Mouse (Mus musculus) neural tube, embryonic 12.5 days (tissue): ENCODE data around the gene Speer4e. TPM values are rescaled to one million over a fixed set of nuclear protein-coding genes. Genes with fewer than 3 reads are reported as not detected.
"Not testable (repeated sequence)": the region's sequence is repeated elsewhere in the genome, so short reads cannot be mapped to it uniquely, and the experiment has no call there.

Experiments
- ATAC-seq: fragments of 200-750 bp; cut with Nextera tagmentation; 2 replicates; pipeline ENCODE4 v1.8.0; 2017; ENCODE audit warnings: low read depth, mild to moderate bottlenecking, moderate TSS enrichment, moderate library complexity; ENCODE audit not compliant: low FRiP score
- H3K27ac ChIP-seq: fragments of 300-500 bp; sonication (generic); 2 replicates; pipeline ENCODE4 v1.5.1; 2016
- H3K27me3 ChIP-seq: fragments of 300-500 bp; sonication (generic); replicated peaks from 2 replicates; pipeline ENCODE4 v1.6.1; 2016; ENCODE audit warnings: mild to moderate bottlenecking
- H3K36me3 ChIP-seq: fragments of 300-500 bp; sonication (generic); 2 replicates; pipeline ENCODE4 v1.6.1; 2016; ENCODE audit warnings: mild to moderate bottlenecking
- H3K4me1 ChIP-seq: fragments of 300-500 bp; sonication (generic); 2 replicates; pipeline ENCODE4 v1.6.1; 2016
- H3K4me2 ChIP-seq: fragments of 300-500 bp; sonication (generic); replicated peaks from 2 replicates; pipeline ENCODE4 v1.6.1; 2016; ENCODE audit warnings: mild to moderate bottlenecking
- H3K4me3 ChIP-seq: fragments of 300-500 bp; sonication (generic); 2 replicates; pipeline ENCODE4 v1.5.1; 2016
- H3K9ac ChIP-seq: fragments of 300-500 bp; sonication (generic); 2 replicates; pipeline ENCODE4 v1.6.1; 2016; ENCODE audit warnings: mild to moderate bottlenecking
- H3K9me3 ChIP-seq: fragments of 300-500 bp; sonication (generic); 2 replicates; pipeline ENCODE4 v1.6.1; 2016; ENCODE audit warnings: mild to moderate bottlenecking
- WGBS: fragments of 180-500 bp; shearing (Covaris S2); methylation state at CpG from one replicate; pipeline ENCODE4 v1.1.7; 2016; 5-methylcytosine and 5-hydroxymethylcytosine counted together
- polyA plus RNA-seq: library from polyadenylated mRNA; unstranded; fragments of >200 nt; fragmentation: Nextera tagmentation; extraction: Ambion mirVana; gene quantifications from 2 replicates; pipeline ENCODE4 v1.2.1, GENCODE M21; 2016

Gene Speer4e
- polyA plus RNA-seq, 1 experiment from 2014 or later, result not detected

GRCm38 (mm10) chr5:14947482-14948198 is 9.4 kb upstream of the Speer4e start:
- not testable (repeated sequence) for H3K36me3 ChIP-seq, H3K4me2 ChIP-seq, H3K4me3 ChIP-seq, H3K27ac ChIP-seq, ATAC-seq, H3K27me3 ChIP-seq, H3K9ac ChIP-seq, H3K4me1 ChIP-seq
- H3K9me3 ChIP-seq, result peaks cover 14% of the 10 kb centered on the region
- 62% methylated on average over 4 of the region's 4 CpGs for WGBS

- not testable (repeated sequence) for H3K27me3 ChIP-seq, H3K4me3 ChIP-seq, H3K36me3 ChIP-seq, H3K4me1 ChIP-seq, H3K4me2 ChIP-seq, H3K9ac ChIP-seq, ATAC-seq, H3K27ac ChIP-seq
- peaks cover 10% of the 10 kb centered on the region for H3K9me3 ChIP-seq
- WGBS, result 71% methylated on average over 4 of the region's 4 CpGs
Observed at GRCm38 (mm10) chr5:14945524-14945923, 7.3 kb upstream of the Speer4e start.

DNA sequence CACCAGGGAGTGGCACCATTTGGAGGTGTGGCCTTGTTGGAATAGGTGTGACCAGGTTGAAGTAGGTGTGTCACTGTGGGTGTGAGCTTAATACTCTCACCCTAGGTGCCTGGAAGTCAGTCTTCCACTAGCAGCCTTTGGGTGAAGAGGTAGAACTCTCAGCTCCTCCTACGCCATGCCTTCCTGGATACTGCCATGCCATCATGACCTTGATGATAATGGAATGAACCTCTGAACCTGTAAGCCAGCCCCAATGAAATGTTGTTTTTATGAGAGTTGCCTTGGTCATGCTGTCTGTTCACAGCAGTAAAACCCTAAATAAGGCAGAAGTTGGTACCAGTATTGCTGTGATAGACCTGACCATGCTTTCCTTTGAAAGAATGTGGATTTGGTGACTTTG is 2.8 kb upstream of the Speer4e start:
- H3K9ac ChIP-seq, H3K36me3 ChIP-seq, H3K27me3 ChIP-seq, H3K4me1 ChIP-seq, H3K4me2 ChIP-seq, ATAC-seq, H3K27ac ChIP-seq, H3K4me3 ChIP-seq, H3K9me3 ChIP-seq: not testable (repeated sequence)
- WGBS, result 87% methylated on average over 1 of the region's 1 CpGs

GRCm38 (mm10) chr5:14933721-14934120 is 4.5 kb downstream of the Speer4e start:
- 76% methylated on average over 5 of the region's 6 CpGs for WGBS
- H3K27ac ChIP-seq, H3K9me3 ChIP-seq, H3K36me3 ChIP-seq, ATAC-seq, H3K4me1 ChIP-seq, H3K27me3 ChIP-seq, H3K4me2 ChIP-seq, H3K9ac ChIP-seq, H3K4me3 ChIP-seq: not testable (repeated sequence)

DNA sequence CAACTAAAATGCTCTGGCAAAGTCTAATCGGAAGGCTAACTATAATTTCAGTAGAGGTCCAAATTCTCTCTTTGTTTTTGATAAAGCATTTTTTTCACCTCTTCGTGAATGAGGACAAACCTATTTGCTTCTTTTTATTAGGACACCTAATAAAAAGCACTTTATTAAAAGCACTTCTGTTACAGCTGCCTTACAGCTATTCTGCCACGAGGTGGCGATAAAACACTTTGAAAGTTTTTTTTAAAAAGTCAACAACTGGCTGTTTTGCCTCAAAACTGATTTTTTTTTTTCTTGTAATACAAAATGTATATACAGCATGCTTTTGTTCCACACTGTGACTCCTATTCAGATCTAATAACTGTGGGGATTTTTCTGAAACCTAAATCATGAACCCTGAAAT is 11.2 kb downstream of the Speer4e start:
- not testable (repeated sequence) for H3K9ac ChIP-seq, H3K27ac ChIP-seq, H3K4me3 ChIP-seq, H3K27me3 ChIP-seq, H3K9me3 ChIP-seq, H3K4me2 ChIP-seq, H3K36me3 ChIP-seq, ATAC-seq, H3K4me1 ChIP-seq
- WGBS, result 30% methylated on average over 4 of the region's 4 CpGs

- H3K9ac ChIP-seq, H3K27ac ChIP-seq, H3K9me3 ChIP-seq, H3K4me2 ChIP-seq, ATAC-seq, H3K36me3 ChIP-seq, H3K4me3 ChIP-seq, H3K27me3 ChIP-seq, H3K4me1 ChIP-seq: not testable (repeated sequence)
- WGBS, result 61% methylated on average over 1 of the region's 1 CpGs
Observed at GRCm38 (mm10) chr5:14914799-14915198, 23.4 kb downstream of the Speer4e start, which contains the start of gene Gm9758. Gene Gm9758, minus strand, starts transcription at chr5:14914899.

GRCm38 (mm10) chr5:14914361-14914760 is 23.9 kb downstream of the Speer4e start:
- H3K9me3 ChIP-seq, H3K27me3 ChIP-seq, H3K4me1 ChIP-seq, H3K4me2 ChIP-seq, H3K4me3 ChIP-seq, H3K9ac ChIP-seq, H3K27ac ChIP-seq, H3K36me3 ChIP-seq, ATAC-seq: not testable (repeated sequence)
- WGBS, result 74% methylated on average over 2 of the region's 3 CpGs

DNA sequence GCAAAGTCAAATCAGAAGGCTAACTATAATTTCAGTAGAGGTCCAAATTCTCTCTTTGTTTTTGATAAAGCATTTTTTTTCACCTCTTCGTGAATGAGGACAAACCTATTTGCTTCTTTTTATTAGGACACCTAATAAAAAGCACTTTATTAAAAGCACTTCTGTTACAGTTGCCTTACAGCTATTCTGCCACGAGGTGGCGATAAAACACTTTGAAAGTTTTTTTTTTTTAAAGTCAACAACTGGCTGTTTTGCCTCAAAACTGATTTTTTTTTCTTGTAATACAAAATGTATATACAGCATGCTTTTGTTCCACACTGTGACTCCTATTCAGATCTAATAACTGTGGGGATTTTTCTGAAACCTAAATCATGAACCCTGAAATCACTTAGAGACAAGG is 34.7 kb downstream of the Speer4e start:
- 21% methylated on average over 3 of the region's 3 CpGs for WGBS
- ATAC-seq, H3K4me3 ChIP-seq, H3K27me3 ChIP-seq, H3K36me3 ChIP-seq, H3K4me2 ChIP-seq, H3K4me1 ChIP-seq, H3K9me3 ChIP-seq, H3K27ac ChIP-seq, H3K9ac ChIP-seq: not testable (repeated sequence)

DNA sequence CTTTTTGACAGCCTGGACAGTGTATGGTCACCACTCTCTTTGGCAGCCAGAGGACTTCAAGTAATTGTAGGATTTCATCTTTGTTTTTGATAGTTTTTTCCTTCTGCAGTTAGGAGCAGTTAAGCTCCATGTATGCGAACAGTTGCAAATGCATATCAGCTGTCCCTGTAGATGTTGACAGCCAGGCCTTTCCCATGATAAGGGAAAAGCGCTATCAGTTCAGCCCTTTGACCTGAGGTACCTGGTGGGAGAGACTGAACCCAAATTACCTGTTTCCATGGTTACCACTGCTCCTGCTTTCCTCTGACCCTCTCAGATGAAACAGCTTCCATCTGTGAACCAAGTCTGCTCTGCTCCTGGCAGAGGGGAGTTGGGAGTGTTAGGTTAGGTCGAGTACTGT is 46.0 kb downstream of the Speer4e start:
- no peak overlapping the region for H3K27ac ChIP-seq
- H3K9ac ChIP-seq, result no peak overlapping the region
- 0 out of 2 replicates have a peak, but pooled peaks cover 8% of the 10 kb centered on the region for H3K9me3 ChIP-seq
- no peak overlapping the region for H3K4me3 ChIP-seq
- WGBS, result 84% methylated on average over 3 of the region's 3 CpGs
- H3K36me3 ChIP-seq, result no peaks in the 10 kb centered on the region
- H3K4me1 ChIP-seq, result no peaks in the 10 kb centered on the region
- H3K27me3 ChIP-seq, result no peaks in the 10 kb centered on the region
- no peak for ATAC-seq
- H3K4me2 ChIP-seq, result no peak overlapping the region

GRCm38 (mm10) chr5:14885291-14885690 is 52.9 kb downstream of the Speer4e start:
- H3K4me1 ChIP-seq, ATAC-seq, H3K4me2 ChIP-seq, H3K36me3 ChIP-seq, H3K27ac ChIP-seq, H3K9ac ChIP-seq, H3K4me3 ChIP-seq, H3K9me3 ChIP-seq, H3K27me3 ChIP-seq: not testable (repeated sequence)
- WGBS, result 78% methylated on average over 2 of the region's 2 CpGs

Other genes with a start within 250 kb of the Speer4e start
- gene Gm9758, start 23.5 kb downstream of the Speer4e start, polyA plus RNA-seq, result not detected in 2 replicates
- not detected in 2 replicates for gene Gm10354, start 40.5 kb upstream of the Speer4e start, polyA plus RNA-seq
- not detected in 2 replicates for gene Gm17019, start 94.6 kb upstream of the Speer4e start, polyA plus RNA-seq